Mouse (Mus musculus) C2C12 (cell line): ENCODE measurements at regions not wholly inside any gene's neighbourhood (a gene's known extent, or its start where the extent isn't known, plus 50 kb on each side); places are given as distances from the start of the nearest gene placed in this dataset.

ENCODE experiments used
- CTCF ChIP-seq: IDR thresholded peaks from one replicate; pipeline ENCODE4 v1.5.1; 2011; ENCODE audit not compliant: control insufficient read depth, insufficient read depth, insufficient read length
- FOSL1 ChIP-seq: IDR thresholded peaks from one replicate; pipeline ENCODE4 v1.8.0; 2011; ENCODE audit warnings: mild to moderate bottlenecking, low read length; ENCODE audit not compliant: poor library complexity, insufficient read depth, severe bottlenecking
- MYOD1 ChIP-seq: IDR thresholded peaks from one replicate; pipeline ENCODE4 v1.6.1; 2011; ENCODE audit warnings: low read depth; ENCODE audit not compliant: control insufficient read depth, insufficient read length

DNA sequence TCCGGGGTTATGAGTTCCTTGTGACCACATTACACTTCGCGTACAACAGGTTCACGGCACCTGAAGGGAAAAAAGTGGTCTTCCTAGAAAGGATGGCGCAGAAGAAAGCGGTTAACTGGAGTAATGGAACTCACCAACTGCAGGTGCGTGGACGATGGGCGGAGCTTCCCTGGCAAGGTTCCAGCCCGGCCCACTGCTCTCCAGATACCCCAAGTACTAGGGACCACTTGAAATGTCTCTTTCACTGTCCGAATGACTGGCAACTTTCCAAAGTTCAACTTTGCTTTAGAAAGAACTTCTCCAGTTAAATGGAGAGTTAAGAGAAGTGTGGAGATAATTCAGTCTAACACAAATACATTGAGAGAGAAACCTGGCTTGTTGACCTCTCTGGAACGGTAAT lies 65.9 kb downstream of the Spry2 start:
- TF ChIP-seq CTCF (no peak), MYOD1 (no peak), FOSL1 (no peak)
